Mouse (Mus musculus): ENCODE data around the gene Cirbp.
"Not testable (repeated sequence)": the region's sequence is repeated elsewhere in the genome, so short reads cannot be mapped to it uniquely, and the experiment has no call there.

Cirbp gene

DNA sequence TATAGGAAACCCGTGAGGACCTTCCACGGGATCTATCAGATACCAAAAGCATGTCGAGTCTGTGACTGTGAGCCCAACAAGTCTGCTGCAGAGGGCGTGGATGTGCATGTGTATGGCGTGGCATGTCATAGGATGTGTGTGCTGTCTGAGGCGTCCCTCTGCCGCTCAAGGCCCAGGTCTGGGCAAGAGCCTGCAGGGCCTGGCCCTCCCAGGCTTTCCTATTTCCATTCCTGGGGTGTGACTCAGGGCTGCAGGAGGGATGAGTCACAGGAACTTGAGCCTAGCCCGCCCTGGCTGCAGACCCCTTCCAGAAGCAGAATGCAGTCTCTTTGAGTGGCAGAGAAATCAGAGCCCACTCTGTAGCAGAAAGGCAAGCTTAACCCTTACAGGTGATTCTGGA is 2.1 kb upstream of the Cirbp start:
- no peak for DNase-seq (ENCODE audit: low read depth)

DNA sequence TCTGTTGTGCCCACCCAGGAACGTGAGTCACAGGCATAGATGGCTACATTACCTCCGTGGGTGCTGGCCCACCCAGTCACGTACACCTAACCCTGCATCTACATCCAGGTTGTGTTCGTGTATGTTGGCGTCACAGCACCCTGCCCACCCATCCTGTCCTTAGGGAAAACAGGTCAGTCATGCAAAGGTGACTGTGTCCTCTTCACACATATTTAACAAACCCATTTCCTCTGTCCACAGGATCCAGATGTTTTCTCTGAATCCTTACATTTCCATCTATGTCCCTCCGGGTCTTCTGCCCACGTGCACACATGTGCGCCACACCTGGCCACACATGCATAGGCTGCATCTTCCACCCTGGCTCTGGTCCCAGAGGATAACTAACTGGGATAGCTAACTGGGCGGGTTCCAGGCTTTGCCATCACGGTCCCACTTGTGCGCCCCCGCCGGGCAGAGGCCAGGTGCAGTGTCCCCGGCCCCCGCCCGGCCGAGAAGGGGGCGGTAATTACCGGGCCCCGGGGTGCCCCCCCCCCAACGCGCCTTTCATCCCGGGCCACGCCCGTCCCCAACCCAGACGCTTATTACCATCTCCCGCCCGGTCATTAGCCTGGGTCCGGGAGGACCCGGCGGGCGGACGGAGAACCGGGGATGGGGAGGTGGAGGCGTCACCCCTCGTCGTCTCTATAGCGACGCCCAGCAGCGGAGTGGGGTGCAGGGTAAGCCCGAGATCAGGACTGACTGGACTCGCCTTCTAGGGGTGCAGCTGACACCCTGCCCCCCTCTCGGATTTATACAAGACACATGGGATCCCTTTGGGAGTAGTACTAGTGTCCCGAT is 1.4 kb upstream of the Cirbp start:
- no peak for DNase-seq (ENCODE audit: low read depth)

DNA sequence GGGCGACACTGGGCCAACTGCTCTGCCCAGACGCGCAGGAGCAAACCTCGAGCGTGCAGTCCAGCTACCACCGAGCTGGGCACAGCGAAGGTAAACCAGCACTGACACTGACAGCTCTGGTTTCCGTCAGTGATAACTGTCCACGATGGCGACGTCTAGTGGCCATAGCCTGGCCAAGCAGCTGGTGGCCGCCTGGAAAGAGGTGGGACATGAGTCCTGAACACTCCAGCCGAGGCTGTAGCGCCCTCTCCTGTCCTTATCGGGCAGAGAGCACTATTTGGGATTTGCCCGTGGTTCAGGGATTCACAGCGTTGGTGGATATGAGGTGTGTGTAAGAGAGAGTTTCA is 814 bp upstream of the Cirbp start:
- DNase-seq (ENCODE audit: low read depth): peak; percentile 89

DNA sequence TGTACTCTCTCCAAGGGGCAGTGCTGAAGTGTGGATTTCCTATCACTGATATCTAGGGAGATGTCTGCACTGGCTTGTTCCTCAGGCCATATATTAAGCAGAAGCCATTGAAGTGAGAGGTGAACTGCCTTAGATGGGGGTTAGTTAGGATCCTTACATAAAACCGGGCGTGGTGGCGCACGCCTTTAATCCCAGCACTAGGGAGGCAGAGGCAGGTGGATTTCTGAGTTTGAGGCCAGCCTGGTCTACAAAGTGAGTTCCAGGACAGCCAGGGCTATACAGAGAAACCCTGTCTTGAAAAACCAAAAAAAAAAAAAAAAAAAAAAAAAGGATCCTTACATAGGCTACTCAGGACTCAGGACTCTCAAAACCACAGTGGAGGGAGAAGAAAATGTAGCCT is 351 bp downstream of the Cirbp start:
- not testable (repeated sequence) for DNase-seq (ENCODE audit: low read depth)

DNA sequence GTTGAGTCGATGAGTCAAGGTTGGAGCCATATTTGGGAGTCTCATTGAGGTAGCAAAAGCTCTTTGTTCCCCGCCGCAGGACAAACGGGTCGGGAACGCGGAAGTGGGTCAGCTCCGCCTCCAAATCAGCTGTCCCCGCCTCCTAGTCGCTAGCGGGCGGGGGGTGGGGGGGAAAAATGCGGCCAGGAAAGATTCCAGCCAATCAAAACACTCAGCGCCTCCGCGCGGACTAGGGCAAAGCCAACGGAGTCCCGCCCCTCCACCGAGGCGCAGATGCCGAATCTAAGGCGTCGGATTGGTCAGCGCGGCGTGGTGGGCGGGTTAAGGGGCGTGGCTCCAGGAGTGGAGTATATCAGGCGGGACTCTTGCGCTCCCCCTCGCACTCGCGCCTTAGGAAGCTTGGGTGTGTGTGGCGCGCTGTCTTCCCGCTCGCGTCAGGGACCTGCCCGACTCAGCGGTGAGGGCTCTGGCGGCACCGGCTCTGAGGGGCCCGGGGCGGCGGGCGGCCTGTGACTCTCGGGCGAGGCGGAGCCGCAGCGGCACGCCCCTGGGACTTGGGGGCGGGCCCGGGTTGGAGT is 1.8 kb downstream of the Cirbp start:
- DNase-seq (ENCODE audit: low read depth): peak; percentile 95

DNA sequence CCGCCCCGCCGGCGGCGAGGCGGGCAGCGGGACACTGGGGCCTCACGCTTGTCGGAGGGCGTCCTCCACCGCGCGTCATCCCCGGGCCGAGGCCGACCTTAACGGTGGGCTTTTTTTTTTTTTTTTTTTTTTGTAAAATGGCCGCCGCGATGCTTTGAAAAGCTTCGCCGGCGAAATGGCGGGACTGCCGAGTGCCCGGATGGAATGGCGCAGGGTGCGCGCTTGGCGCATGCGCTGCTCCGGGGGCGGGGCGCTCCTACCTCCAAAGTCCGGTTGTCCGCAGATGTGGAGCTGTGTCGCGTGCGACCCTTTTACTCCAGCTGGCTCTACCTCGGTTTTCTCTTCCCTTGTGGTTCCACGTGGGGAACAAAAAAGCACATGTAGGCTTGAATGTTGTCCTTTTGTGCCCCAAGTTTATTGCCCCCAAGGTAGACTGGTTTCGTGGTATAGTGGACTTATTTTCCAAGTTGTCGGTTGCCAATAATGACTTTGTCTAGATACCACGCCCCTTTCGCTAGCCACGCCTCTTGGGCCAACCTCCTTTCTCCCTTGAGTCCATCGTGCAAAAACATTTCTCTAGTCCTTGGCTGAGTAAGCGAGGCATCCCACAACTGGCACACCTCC is 2.4 kb downstream of the Cirbp start:
- DNase-seq (ENCODE audit: low read depth): peak; percentile 84

DNA sequence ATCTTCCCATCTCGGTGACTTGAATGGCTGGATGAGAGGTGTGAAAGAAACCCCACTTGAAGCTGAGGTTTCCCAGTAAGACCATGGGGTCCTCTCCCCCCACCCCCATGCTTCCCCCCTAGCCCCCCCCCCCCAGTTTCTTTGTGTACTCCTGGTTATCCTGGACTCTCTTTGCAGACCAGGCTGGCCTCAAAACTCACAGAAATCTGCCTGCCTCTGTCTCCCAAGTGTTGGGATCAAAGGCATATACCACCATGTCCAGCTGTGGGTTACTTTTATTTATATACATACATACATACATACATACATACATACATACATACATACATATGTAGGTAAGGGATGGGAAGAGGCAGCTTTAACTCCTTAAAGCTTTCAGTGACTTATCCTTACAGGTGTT is 3.3 kb downstream of the Cirbp start:
- DNase-seq (ENCODE audit: low read depth): no peak

DNA sequence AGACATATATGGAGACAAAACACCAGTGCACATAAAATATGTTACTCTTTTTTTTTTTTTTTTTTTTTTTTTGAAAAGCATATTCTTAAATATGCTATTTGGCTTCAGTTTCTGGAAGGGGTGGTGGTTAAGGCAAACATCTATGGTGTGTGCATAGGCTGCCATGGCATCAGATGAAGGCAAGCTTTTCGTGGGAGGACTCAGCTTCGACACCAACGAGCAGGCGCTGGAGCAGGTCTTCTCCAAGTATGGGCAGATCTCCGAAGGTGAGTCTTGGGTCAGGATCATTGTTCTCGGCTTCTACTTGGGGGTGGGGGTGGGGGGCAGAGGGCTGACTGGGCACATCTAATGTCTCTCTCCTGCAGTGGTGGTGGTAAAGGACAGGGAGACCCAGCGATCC is 3.9 kb downstream of the Cirbp start:
- DNase-seq (ENCODE audit: low read depth): no peak

DNA sequence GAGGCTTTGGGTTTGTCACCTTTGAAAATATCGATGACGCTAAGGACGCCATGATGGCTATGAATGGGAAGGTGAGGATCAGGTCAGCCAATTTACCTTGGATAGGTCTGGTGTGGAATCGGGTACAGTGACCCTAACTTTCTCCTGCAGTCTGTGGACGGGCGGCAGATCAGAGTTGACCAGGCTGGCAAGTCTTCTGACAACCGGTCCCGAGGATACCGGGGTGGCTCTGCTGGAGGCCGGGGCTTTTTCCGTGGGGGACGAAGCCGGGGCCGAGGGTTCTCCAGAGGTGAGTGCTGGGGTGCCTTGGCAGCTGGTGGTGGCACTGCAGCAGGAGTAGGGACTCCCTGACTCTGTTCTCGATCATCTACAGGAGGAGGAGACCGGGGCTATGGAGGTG is 4.3 kb downstream of the Cirbp start:
- no peak for DNase-seq (ENCODE audit: low read depth)

DNA sequence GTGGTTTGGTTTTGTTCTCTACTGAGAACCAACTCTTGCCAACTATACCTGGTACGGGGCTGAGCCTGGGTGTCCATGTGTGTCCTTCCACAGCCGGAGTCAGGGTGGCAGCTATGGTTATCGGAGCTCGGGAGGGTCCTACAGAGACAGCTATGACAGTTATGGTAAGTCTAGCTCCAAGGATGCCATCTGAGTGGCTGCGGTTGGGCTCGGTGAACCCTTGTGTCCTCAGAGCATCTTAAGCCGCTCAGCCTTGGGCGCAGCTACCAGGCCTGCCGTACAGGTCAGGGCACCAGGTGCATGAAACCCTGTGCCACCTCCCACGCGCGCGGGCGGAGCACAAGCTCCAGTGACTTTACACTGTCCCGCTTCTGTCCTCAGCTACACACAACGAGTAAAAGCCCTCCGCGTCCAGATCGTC is 4.8 kb downstream of the Cirbp start:
- no peak for DNase-seq (ENCODE audit: low read depth)

DNA sequence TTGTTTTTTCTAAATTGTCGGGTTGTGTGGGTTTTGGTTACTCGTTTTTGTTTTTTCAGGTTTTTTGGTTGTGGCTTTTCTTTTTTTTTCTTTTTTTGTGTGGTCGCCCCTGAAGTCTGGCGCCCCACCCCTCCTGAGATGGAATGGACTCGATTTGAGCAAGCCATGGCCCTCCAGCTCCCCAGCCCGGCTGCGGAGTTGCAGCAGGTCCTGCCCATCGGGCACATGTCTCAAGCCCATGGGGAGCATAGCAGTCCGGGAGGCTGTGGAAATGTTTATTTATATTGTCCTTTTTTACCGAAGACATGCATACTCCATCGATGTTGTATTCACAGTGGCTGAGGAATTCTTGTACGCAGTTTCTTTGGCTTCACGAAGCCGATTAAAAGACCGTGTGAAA is 5.5 kb downstream of the Cirbp start:
- no peak for DNase-seq (ENCODE audit: low read depth)

DNA sequence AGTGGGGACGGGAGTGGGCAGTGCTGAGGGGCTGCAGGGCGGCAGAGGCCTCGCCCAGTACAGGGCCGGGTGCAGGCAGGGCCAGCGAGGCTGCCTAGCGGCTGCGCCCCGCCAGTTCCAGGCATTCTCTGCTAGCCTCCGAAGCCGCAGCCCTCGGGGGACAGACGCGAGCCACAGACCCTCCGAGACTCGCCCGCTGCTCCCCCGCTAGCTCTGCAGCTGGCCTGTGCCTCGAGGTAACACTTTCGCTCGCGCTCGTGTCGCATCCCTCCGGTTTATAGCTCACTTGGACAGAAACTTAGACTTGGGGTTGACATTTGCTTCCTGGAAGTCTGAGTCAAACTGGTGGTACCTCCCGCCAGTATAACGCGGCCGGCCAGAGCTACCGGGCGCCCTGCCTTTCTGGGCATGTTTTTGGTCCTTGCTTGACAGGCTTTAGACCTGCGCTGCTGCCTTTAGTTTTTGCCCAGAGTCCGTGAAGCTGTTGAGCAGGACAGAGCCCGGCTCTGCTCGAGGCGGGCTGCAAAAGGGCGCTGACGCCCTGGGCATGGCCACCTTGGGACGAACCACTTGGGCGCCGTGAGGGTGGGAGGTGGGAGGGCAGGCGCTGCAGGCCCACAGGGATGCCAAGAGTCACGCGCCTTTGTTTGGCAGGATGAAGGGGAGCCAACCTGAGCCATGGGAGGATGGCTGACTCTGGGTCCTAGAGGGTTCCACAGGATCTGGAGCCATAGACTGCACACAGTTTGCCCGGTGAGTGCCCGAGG is 6.2 kb downstream of the Cirbp start:
- DNase-seq (ENCODE audit: low read depth): no peak

DNA sequence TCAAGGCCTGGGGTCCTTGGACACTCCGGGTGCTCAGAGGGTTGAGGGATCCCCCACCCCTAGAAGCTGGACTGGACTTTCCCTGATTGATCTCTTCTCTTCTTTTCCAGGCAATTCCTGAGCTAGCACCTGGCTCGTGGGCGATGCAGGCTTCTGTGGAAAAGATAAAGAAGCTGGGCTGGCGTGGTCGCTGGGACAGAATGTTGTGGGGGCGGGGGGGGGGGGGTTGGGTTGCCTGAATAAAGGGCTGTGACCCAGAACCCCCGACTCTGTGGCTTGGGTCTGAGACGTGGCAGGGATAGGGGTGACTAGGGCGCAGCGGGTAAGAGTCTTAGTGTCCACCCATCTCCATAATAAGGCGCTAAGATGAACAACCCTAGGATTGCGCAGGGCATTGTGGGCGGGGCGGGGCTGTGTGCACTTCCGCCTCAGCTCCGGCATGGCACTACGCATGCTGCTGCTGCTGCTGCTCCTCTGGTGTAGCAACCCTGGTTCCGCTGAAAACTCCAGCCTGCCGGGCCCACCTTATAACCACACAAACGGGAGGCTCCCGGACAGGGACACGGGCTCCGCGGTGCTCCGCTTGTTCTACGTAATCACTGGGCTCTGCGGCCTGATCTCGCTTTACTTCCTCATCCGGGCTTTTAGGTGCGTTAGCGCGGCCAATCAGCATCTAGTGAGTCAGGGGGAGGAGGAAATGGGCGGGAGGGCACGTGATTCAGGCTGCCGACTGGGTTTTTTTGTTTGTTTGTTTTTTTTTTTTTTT is 6.9 kb downstream of the Cirbp start, which contains the start of gene 1600002K03Rik:
1600002K03Rik (plus strand) TSS at position 418 of the 766 bp plus-strand sequence.
- no peak for DNase-seq (ENCODE audit: low read depth)

DNA sequence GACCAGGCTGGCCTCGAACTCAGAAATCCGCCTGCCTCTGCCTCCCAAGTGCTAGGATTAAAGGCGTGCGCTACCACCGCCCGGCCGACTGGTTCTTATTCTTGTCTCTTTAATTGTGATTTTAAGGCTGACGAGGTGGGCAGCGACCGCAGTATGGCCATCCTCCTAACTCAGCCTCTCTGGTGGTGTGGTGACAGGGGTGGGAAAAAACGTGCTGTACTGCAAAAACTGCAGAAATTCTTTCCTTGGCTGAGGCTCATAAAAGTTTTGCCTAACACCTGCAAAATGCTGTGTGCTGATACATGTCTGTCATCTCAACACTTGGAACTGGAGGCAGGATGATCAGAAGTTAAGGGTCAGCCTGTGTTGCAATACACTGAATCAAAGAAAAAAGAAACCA is 7.6 kb downstream of the Cirbp start:
- no peak for DNase-seq (ENCODE audit: low read depth)

DNA sequence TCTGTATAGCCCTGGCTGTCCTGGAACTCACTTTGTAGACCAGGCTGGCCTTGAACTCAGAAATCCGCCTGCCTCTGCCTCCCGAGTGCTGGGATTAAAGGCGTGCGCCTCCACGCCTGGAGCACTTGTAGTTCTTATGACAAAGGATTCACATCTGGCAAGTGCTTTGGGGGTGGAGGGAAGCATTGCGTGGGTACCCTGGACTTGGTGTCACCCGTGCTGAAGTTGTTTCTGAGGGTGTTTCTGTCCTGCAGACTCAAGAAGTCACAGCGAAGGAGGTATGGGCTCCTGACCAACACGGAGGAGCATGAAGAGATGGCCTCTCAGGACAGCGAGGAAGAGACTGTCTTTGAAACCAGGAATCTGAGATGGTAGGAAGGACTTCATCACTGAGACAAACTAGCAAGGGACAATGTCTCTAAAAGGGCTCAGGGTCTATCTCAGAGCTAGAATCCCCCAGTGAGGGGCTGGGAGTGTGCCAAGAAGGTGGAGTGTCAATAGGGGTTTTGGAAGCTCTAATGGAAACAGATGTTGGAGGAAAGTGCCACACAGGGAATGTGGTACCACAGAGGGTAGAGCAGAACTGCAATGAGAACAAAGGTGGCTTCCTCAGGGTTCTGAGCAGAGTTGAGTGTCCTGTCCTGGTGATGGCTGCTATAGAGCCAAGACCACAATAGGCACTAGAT is 8.3 kb downstream of the Cirbp start:
- no peak for DNase-seq (ENCODE audit: low read depth)

DNA sequence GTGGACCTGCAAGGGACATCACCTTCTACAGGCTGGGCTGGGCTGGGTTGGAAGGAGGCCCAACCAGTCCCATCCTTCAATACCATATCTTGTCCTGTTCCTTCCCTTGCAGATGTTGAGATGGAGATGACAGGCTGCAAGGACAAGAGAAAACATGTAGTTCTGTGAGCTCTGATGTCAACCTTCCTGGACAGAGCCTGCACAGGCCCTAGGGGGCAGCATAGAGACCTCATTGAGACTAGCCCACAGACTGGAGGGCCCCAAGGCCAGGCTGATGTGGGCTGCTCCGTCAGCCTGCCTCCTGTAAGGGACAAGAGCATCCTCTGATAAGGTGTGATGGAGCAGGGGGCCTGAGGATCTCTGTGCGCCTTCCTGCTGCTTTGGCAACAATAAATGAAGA is 8.9 kb downstream of the Cirbp start:
- DNase-seq (ENCODE audit: low read depth): no peak

DNA sequence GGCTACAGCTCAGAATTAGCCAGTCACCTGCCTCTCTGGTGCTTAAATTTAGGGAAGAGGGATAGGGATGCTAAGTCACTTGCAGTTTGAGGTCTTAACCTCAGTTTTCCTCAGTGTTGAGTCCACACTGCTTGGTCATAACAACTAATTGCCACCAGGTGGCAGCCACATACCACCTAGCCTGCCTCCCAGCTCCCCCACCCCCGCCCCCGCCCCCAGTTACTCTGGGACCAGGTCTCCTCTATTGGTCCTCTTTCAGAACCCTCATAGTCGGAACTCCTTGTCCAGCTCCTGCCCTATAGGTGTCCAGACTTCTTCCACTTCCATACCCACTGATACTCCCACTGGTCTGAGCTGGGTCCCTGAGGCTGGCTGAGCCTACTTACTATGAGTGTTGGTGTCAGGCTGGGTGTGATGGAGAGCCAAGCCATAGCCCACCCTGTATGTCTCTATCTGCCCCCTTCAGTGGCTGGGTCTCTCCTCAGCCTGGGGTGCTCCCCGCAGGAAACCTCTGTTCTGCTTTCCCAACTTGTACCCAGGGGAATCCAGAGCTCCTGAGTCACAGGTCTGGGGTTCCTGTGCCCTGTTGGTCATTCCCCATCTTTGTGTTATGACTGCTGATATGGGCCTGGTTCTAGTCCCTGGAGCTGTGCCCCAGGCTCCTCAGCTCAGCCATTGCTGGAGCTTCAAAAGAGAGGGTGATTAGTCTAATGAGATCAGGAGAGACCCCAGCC is 9.9 kb downstream of the Cirbp start:
- DNase-seq (ENCODE audit: low read depth): no peak

DNA sequence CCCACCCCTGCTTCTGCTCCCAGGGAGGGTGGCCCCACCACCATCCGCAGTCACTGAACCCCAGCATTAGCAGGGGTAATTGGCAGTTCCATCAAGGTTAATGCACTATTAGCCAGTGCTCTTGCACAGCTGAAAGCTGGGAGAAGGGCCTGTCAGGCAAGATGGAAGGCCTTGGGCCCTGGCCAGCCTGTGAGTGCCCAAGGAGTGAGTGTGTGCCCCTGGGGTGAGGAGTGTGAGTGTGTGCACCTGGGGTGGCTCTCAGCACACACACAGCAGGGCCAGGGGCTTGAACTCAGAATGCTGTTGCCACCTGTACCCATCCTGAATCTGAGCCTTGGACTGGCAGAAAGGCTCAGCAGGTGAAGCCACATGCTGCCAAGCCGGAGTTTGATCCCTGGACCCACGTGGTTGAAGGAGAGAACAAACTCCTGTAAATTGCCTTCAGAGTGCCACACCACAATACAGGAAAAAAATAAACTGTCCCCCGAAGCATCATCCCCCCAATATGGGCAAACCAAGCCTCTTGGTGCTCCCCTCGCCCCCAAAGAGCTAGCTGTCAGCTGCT is 10.6 kb downstream of the Cirbp start:
- DNase-seq (ENCODE audit: low read depth): no peak

DNA sequence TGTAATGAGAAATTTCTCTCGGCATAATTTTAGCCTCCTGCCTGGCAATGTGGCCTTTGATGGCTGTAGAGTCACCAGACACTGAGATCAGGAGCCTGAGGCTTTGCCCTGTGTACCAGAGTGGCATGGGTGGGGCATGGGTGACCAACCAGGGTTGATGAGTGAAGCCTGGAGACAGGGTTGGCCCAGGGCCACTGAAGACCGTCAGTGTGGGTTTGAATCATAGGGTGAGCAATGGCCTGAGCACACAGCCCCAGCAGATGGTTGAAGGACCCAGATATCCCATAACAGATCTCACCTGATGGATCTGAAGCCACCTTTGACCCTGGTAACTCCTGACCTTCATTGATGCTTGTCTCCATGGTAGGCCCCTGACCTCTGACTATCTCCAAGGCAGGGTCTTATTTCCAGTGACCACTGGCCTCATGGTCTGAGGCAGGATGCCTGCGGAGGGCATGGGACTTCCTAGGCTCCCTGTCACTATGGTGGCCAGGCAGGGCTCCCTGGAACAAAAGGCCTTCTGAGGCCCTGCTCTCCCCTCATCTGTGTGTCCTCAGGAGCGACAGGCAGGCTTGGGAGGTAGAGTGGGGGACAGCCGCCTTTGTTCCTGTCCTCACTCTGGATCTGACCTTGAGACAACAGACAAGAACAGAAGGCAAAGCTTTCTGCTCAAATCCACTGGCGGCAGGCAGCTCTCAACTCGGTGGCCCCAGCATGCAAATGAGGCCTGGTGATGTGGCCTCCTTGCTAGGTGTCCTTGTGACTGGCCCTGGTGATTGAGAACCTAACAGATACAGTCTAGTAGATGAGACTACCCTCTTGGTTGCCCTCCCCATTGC is 11.9 kb downstream of the Cirbp start:
- DNase-seq (ENCODE audit: low read depth): no peak

All from fibroblast of lung, adult 2 months (primary cell).